Mouse (Mus musculus) hindbrain, embryonic 12.5 days (tissue): ENCODE measurements around the gene Scp2. TPM values are rescaled to one million over a fixed set of nuclear protein-coding genes. Genes with fewer than 3 reads are reported as not detected.

Source experiments
- ATAC-seq: fragments of 200-750 bp; cut with Nextera tagmentation; 2 replicates; pipeline ENCODE4 v1.8.0; 2017; ENCODE audit warnings: moderate TSS enrichment; ENCODE audit not compliant: low FRiP score
- H3K27ac ChIP-seq: fragments of 300-500 bp; sonication (generic); 2 replicates; pipeline ENCODE4 v1.5.1; 2016; ENCODE audit warnings: mild to moderate bottlenecking
- H3K27me3 ChIP-seq: fragments of 300-500 bp; sonication (generic); 2 replicates; pipeline ENCODE4 v1.6.1; 2016; ENCODE audit warnings: mild to moderate bottlenecking
- H3K36me3 ChIP-seq: fragments of 300-500 bp; sonication (generic); 2 replicates; pipeline ENCODE4 v1.6.1; 2016; ENCODE audit warnings: mild to moderate bottlenecking
- H3K4me1 ChIP-seq: fragments of 300-500 bp; sonication (generic); 2 replicates; pipeline ENCODE4 v1.6.1; 2016
- H3K4me2 ChIP-seq: fragments of 300-500 bp; sonication (generic); replicated peaks from 2 replicates; pipeline ENCODE4 v1.6.1; 2016; ENCODE audit warnings: mild to moderate bottlenecking
- H3K4me3 ChIP-seq: fragments of 300-500 bp; sonication (generic); 2 replicates; pipeline ENCODE4 v1.5.1; 2016; ENCODE audit warnings: mild to moderate bottlenecking
- H3K9ac ChIP-seq: fragments of 300-500 bp; sonication (generic); 2 replicates; pipeline ENCODE4 v1.6.1; 2016; ENCODE audit warnings: mild to moderate bottlenecking, moderate library complexity
- H3K9me3 ChIP-seq: fragments of 300-500 bp; sonication (generic); replicated peaks from 2 replicates; pipeline ENCODE4 v1.6.1; 2016; ENCODE audit warnings: mild to moderate bottlenecking
- WGBS: fragments of 180-500 bp; shearing (Covaris S2); methylation state at CpG from one replicate; pipeline ENCODE4 v1.1.7; 2016; 5-methylcytosine and 5-hydroxymethylcytosine counted together
- microRNA-seq: library from miRNA; unstranded; fragments of <30 nt; microRNA quantifications from one replicate; pipeline ENCODE4, GENCODE M21; 2017
- polyA plus RNA-seq: library from polyadenylated mRNA; unstranded; fragments of >200 nt; fragmentation: Nextera tagmentation; extraction: Ambion mirVana; gene quantifications from 2 replicates; pipeline ENCODE4 v1.2.1, GENCODE M21; 2016

The Scp2 gene
- polyA plus RNA-seq, 1 experiment from 2014 or later, result 190 TPM

GRCm38 (mm10) chr4:107998641-107999332 lies 146.0 kb downstream of the Scp2 start:
- WGBS, result 51% methylated on average over 11 of the region's 11 CpGs
- Histone ChIP-seq H3K9me3 (peaks cover 8% of the 10 kb centered on the region; the same call in 1 of the 2 replicates), H3K4me1 (0 out of 2 replicates have a peak, but pooled peaks cover 4% of the 10 kb centered on the region), H3K9ac (no peak overlapping the region), H3K36me3 (no peaks in the 10 kb centered on the region), H3K27me3 (no peaks in the 10 kb centered on the region), H3K4me2 (no peak overlapping the region), H3K4me3 (no peak overlapping the region), H3K27ac (no peak overlapping the region)
- ATAC-seq, result no peak

DNA sequence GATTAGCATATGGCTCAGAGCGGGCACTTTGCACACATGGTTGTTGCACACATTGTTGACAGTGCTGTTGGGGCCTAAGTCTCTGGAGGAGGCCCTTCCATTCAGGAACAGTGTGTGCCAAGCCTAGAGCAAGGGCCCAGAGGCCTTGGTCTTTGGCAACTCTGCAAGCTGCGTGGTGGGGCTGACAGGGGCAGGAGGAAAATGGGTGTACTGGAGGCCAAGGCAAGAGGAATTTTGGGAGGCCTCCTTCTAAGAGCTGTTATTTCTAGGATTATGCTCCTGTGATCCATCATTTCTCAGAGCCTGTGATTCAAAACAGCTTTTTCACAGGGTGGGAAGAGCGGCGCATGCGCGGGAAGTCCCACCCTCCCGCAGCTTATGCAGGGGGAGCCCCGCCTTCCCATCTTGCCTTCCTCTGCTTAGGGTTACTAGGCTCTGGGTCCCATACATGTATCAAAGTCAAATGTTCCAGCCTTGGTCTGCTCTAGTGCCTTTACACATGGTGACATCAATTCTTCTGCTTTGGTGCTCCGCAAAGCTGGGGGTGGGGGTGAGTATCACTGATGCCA lies 148.3 kb downstream of the Scp2 start:
- peaks cover 8% of the 10 kb centered on the region; the same call in 1 of the 2 replicates for H3K9me3 ChIP-seq
- WGBS, result 87% methylated on average over 9 of the region's 9 CpGs
- no peak overlapping the region for H3K27ac ChIP-seq
- H3K4me1 ChIP-seq, result peaks cover 8% of the 10 kb centered on the region
- H3K4me2 ChIP-seq, result no peak overlapping the region
- H3K9ac ChIP-seq, result no peak overlapping the region
- no peaks in the 10 kb centered on the region for H3K27me3 ChIP-seq
- no peak for ATAC-seq
- H3K36me3 ChIP-seq, result no peaks in the 10 kb centered on the region
- no peak overlapping the region for H3K4me3 ChIP-seq

DNA sequence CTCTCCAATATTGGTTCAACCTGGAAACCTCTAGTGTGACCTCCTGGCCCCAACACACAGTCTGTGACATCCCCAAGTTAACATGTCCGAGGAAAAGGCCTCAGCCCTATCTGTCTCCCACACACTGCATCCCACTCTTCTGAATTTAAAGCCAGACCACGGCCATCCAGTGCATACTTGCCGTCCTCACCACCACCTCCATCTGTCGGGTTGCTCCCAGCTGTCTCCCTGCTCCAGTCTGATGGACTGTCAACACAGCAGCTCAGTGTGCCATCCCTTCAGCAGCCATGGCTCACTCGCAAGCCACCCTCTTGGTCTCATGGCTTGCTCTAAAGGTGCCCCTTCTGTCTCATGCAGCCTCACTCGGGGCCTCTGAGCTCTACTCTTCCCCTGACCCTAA lies 149.1 kb downstream of the Scp2 start:
- H3K36me3 ChIP-seq, result no peaks in the 10 kb centered on the region
- H3K9me3 ChIP-seq, result peaks cover 8% of the 10 kb centered on the region; the same call in 1 of the 2 replicates
- no peaks in the 10 kb centered on the region for H3K27me3 ChIP-seq
- no peak for ATAC-seq
- no peak overlapping the region for H3K27ac ChIP-seq
- 86% methylated on average over 6 of the region's 6 CpGs for WGBS
- H3K9ac ChIP-seq, result no peak overlapping the region
- H3K4me2 ChIP-seq, result no peak overlapping the region
- H3K4me3 ChIP-seq, result no peak overlapping the region
- peaks cover 8% of the 10 kb centered on the region for H3K4me1 ChIP-seq

DNA sequence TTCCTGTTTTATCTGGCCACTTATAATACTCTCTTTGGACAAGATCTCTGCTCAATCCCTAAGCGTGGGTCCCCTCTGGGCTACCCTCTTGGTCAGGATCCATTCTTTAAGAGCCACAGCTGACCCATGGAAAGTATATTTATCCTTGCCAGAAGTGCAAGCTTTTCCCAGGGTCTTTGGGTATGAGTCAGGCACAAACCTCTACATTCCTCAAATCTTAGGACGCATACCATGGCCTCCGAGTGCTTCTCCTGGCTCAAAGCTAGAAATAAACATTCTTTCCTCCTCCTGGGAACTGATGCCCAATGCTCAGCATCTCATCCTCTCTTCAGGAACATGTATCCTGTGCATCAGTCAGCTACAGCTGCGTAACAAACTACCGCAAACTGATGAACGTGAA lies 149.8 kb downstream of the Scp2 start:
- Histone ChIP-seq H3K36me3 (no peaks in the 10 kb centered on the region), H3K4me1 (peaks cover 8% of the 10 kb centered on the region), H3K27ac (no peak overlapping the region), H3K4me2 (no peak overlapping the region), H3K4me3 (no peak overlapping the region), H3K9me3 (peaks cover 8% of the 10 kb centered on the region; the same call in 1 of the 2 replicates), H3K27me3 (no peaks in the 10 kb centered on the region), H3K9ac (no peak overlapping the region)
- no peak for ATAC-seq
- WGBS, result 95% methylated on average over 6 of the region's 6 CpGs

Small RNA genes lying within 50 kb of the gene (microRNA-seq; reads per million reads assigned to microRNA genes)
- not detected for gene Mir6397

Other genes starting within 250 kb of the Scp2 start
- gene Cpt2, start 221.4 kb downstream of the Scp2 start, polyA plus RNA-seq, result 26.5 and 28.1 TPM in 2 replicates
- gene Slc1a7, start 176.7 kb downstream of the Scp2 start, polyA plus RNA-seq, result 0.08 TPM in 1 of 2 replicates, not detected in the other
- gene Podn, start 48.6 kb downstream of the Scp2 start, polyA plus RNA-seq, result 0.48 and 0.98 TPM in 2 replicates
- gene Echdc2, start 20.4 kb upstream of the Scp2 start, polyA plus RNA-seq, result 17.0 and 18.8 TPM in 2 replicates
- gene Zyg11a, start 73.0 kb upstream of the Scp2 start, polyA plus RNA-seq, result not detected in 2 replicates
- gene Zyg11b, start 156.1 kb upstream of the Scp2 start, polyA plus RNA-seq, result 31.9 and 32.2 TPM in 2 replicates
- gene Coa7, start 183.1 kb upstream of the Scp2 start, polyA plus RNA-seq, result 46.6 and 56.9 TPM in 2 replicates
- gene Shisal2a, start 238.4 kb upstream of the Scp2 start, polyA plus RNA-seq, result 3.5 and 5.2 TPM in 2 replicates